Mouse (Mus musculus) urinary bladder, adult 2 months (tissue): ENCODE data around the gene Tgfbr2. TPM values are rescaled to one million over a fixed set of nuclear protein-coding genes. Genes with fewer than 3 reads are reported as not detected.
A peak's percentile ranks its signal among the peaks of the same experiment; 100 is the strongest.

Experiments used
- DNase-seq: peaks from one replicate; pipeline ENCODE4 v3.0.0; 2022; ENCODE audit warnings: low spot score
- polyA plus RNA-seq: library from polyadenylated mRNA; depleted of rRNA; stranded (reverse); fragments of >200 nt; gene quantifications from 2 replicates; pipeline ENCODE4 v1.2.3, GENCODE M21; 2012

Tgfbr2 gene
- polyA plus RNA-seq, 1 experiment, result 82.9 TPM

- DNase-seq, result no peak
Observed at GRCm38 (mm10) chr9:116118332-116118872, 56.8 kb downstream of the Tgfbr2 start.

GRCm38 (mm10) chr9:116115875-116116274 lies 59.3 kb downstream of the Tgfbr2 start:
- DNase-seq, result no peak

- no peak for DNase-seq
Observed at GRCm38 (mm10) chr9:116114339-116114738, 60.8 kb downstream of the Tgfbr2 start.

- DNase-seq, result no peak
Observed at GRCm38 (mm10) chr9:116111149-116111970, 63.8 kb downstream of the Tgfbr2 start.

GRCm38 (mm10) chr9:116108729-116109128 lies 66.4 kb downstream of the Tgfbr2 start:
- no peak for DNase-seq

- no peak for DNase-seq
Observed at GRCm38 (mm10) chr9:116104770-116105169, 70.4 kb downstream of the Tgfbr2 start.

- DNase-seq, result no peak
Observed at GRCm38 (mm10) chr9:116101842-116102241, 73.3 kb downstream of the Tgfbr2 start.

GRCm38 (mm10) chr9:116100015-116100414 lies 75.1 kb downstream of the Tgfbr2 start:
- no peak for DNase-seq

GRCm38 (mm10) chr9:116099596-116099993 lies 75.6 kb downstream of the Tgfbr2 start:
- DNase-seq, result no peak

GRCm38 (mm10) chr9:116098724-116099595 lies 76.2 kb downstream of the Tgfbr2 start:
- DNase-seq, result no peak

GRCm38 (mm10) chr9:116091921-116092320 lies 83.2 kb downstream of the Tgfbr2 start:
- DNase-seq, result no peak

- no peak for DNase-seq
Observed at GRCm38 (mm10) chr9:116091101-116091841, 83.9 kb downstream of the Tgfbr2 start.

- no peak for DNase-seq
Observed at GRCm38 (mm10) chr9:116090296-116090695, 84.9 kb downstream of the Tgfbr2 start.

- peak; percentile 21 for DNase-seq
Observed at GRCm38 (mm10) chr9:116088912-116089311, 86.2 kb downstream of the Tgfbr2 start.

- no peak for DNase-seq
Observed at GRCm38 (mm10) chr9:116087880-116088279, 87.3 kb downstream of the Tgfbr2 start.

- DNase-seq, result no peak
Observed at GRCm38 (mm10) chr9:116087263-116087662, 87.9 kb downstream of the Tgfbr2 start.

GRCm38 (mm10) chr9:116085999-116086398 lies 89.2 kb downstream of the Tgfbr2 start:
- DNase-seq, result no peak

- DNase-seq, result no peak
Observed at GRCm38 (mm10) chr9:116084324-116084931, 90.7 kb downstream of the Tgfbr2 start.

- DNase-seq, result no peak
Observed at GRCm38 (mm10) chr9:116083726-116084323, 91.3 kb downstream of the Tgfbr2 start.

GRCm38 (mm10) chr9:116083300-116083699 lies 91.9 kb downstream of the Tgfbr2 start:
- DNase-seq, result no peak

- DNase-seq, result no peak
Observed at GRCm38 (mm10) chr9:116081781-116082180, 93.4 kb downstream of the Tgfbr2 start.
